Mouse (Mus musculus) layer of hippocampus, adult 8-10 months (tissue): Measurements from ENCODE around the gene Tmem183a. TPM values are rescaled to one million over a fixed set of nuclear protein-coding genes. Genes with fewer than 3 reads are reported as not detected.

ENCODE experiments used
- DNase-seq, 2 experiments: peaks; one replicate each; pipeline ENCODE4 v3.0.0; 2022; ENCODE audit warnings: low spot score in 2 of 2
- total RNA-seq, 4 experiments: library from RNA; stranded (reverse); gene quantifications; 2 replicates each; pipeline ENCODE4 v1.2.4; 2022

Gene Tmem183a
- total RNA-seq, 4 experiments from 2014 or later: 59.9 to 70.0 (median 61.8) TPM

DNA sequence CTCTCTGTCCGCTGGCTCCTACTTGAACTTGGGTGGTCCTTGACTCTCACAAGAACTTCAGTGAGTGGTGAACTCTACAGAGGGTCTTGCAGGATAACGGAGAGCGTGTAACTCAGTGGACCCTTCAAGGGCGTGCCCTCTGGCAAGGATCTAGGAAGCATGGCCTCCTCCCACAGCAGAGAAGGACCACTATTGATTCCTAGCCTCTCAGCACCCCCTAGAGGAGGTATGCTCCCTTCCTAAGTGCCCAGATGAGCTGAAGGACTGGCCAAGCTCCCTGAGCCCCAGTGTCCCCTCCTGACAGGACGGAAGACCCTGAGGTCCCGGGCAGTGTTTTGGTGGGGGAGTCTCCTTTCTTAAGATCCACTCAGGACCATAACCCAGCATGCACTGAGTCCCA lies 39.2 kb downstream of the Tmem183a start:
- no peak for DNase-seq

DNA sequence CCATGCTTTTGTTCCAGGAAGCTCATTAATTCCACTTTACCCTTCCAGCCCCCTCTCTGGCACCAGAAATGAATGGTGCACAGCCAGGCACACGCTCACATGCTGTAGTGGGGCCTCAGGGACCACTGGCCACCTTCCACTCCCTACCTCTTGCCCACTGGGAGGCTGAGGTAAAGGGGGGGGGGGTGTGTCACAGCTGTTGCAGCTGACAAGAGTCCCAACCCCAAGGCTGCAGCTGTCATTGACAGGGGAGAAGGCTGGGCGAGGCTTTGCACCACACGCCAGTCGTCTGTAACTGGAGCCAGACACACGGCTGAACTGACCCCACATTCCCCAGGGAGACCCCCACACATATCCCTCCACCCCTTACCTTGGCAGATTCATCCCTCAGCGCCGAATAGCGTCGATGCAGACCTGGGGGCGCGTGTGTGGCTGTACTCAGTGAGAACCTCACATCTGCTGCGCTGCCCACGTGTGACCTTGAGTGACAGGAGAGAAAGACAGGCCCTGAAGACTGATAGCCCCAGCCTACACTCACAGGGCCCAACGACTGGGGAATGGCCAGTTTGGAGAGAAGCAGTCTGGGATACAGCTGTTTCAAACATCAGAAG lies 41.0 kb downstream of the Tmem183a start:
- DNase-seq: no peak

DNA sequence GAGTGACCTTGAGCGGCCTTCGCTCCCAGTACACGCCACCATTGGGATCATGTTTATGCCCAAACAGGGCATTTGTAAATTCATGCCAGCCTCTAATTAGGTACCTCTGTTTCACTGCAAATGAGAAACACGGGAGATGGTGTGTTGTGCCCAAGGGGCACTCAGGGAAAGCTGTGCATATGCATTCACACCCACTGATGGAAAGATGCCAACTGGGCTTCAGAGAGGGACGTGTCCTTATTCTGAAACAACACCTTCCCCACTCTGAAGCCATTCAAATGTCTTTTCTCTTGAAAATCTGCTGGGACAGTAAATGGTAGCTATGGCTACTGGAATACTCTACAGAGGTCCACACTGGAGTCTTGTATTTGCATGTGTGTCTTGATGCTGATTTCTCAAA lies 43.5 kb downstream of the Tmem183a start:
- DNase-seq: no peak

DNA sequence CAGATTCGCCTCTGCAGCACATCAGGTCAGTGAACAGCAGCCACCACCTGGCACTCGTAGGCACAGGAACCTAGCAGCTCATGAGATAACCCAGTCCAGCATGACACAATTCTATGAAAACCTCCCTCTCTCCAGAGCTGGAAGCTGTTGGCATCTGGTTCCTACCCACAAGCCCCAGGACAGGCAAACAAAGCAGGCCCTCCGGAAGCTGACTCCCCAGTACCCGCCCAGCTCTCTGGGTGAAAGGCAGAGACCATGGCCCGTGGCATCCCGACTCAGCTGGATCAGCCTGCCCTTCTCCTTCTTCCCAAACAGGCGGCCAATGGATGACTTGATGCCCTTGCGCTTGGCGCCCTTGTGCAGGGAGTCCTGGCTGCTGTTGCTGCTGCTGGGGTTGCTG lies 45.4 kb downstream of the Tmem183a start:
- DNase-seq: no peak

DNA sequence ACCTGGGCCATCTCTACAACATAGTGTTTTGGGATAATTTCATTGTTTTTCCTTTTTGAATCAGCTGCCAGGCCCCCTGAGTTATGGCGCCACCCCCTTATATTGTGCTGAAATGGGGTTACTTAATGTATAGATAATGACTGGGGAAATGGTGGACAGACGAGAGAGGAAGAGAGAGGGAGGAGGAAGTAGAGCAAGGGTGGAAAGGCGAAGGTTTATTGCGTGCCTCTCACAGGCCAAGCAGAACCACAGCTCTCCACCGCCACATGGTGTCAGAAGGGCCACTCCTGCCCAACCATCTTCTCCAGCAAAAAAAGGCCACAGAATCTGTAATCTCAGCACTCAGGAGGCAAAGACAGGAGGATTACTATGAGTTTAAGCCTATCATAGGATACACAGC lies 46.6 kb downstream of the Tmem183a start:
- DNase-seq: no peak

DNA sequence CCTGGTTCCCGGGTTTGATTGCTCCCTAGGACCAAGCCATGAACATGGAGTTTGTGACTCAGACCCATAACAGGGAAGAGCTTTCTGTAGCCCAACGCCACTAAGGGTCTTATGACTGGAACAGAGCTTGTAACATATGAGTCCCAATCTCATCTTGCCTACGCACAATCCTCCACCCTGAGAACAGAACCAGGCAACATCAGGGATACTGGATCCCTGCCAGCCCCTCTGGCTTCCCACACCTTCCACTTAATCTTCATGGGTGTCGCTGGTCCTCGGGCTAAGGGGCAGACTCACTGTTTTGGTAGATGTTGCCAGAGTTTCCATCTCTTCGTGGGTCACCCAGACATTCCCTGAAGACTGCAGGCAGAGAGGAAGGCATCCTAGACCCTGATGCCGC lies 50.0 kb downstream of the Tmem183a start:
- DNase-seq: peak in 1 of 2 experiments; percentile 58

DNA sequence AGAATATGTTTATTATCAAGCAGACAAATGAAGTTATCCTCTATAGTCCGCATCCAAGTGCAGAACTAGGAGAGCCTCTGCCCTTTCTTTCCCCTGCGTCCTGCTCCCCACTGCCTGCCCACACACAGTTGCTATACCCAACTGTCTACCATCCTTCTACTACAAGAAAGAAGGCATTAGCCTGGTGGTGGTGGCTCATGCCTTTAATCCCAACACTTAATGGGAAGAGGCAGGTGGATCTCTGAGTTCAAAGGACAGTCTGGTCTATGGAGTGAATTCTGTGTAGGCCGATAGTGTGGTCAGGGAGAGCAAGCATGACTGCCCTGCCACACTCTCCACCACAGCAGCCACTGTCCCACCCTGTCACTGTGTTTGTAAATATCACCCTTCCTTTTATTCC lies 51.0 kb downstream of the Tmem183a start:
- no peak for DNase-seq

DNA sequence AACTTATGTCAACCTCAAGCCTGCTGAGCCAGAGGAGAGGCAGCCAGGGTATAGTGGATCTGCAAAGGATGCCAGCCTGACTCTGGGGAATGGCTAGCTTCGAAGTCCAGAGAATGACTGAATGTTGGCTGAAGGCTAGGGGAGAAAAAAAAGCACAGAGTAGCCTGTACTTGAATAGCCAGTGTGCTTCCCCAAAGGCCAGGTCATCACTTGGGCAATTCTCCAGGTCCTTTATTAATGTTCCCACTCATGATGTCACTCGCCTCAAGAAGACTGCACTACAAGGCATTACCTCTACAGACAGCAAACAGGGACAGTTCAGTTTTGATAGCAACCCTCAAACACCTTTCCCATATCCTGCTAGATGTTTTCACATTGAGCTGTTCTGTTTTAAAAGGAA lies 51.5 kb downstream of the Tmem183a start:
- DNase-seq: no peak

DNA sequence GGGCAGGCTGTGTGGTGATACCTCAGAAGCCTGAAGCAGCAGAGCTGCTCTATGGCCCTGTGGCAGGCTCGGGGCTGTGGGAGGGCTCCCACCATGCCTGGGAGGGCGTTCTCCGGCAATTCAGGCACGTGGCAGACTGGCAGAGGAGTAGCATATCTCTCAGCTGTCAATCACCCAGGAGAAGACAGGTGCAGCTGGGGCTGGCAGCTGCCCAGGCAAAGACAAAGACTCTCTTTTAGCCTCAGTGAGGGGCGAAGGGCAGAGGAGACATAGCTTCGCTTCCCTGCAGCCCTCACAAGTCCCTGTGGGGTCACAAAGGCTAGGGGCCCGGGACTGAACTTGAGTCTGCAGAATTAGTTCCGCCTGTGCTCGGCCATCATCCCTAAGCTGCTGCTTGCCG lies 54.4 kb downstream of the Tmem183a start:
- no peak for DNase-seq

DNA sequence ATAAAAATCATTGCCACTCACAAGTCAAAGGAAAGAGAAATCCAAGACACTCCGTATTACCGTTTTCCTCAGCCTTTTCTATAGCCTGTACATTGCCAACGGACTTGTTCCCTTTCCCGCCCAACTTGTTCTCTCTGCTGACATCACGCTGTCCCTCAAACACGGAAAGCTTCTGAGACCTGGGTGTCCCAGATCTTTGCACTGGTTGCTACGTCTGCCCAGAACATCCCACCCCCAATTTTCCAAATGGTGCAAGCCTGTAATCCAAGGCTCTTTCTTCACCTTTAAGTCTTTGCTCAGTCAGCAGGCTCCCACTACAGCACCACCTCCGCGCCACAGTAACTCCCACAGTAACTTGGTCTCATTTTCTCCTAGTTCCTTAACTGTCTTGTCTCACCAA lies 56.8 kb downstream of the Tmem183a start:
- no peak for DNase-seq

DNA sequence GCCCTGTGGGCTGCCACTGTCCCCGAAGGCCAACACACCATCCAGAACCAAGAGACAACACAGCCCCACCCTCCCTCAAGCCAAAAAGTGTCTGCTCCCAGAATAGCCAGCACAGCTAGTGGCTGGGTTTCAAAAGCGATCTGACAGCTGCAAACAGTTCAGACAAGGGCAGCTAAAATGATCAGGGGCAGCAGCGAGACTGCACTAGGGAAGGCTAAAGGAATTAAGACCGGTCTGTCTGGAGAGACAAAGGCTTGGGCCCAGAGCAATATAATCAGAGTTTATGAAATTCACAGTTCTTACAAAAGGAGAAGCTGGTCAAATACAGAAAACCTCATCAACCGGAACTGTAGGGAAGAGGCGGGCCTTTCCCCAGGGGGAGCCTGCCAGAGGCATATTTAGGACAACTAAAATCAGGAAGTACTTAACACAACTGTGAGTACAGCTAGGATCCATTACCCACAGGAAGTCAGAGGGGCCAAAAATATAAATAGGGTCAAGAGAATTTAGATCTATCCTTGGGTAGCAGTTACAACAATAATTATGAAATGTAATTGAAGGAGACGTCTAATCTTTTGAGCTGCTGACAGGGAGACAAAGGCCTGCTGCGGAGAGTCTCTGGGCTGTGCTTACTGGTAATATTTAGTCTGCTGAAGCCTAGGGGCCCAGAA lies 59.1 kb downstream of the Tmem183a start:
- no peak for DNase-seq

DNA sequence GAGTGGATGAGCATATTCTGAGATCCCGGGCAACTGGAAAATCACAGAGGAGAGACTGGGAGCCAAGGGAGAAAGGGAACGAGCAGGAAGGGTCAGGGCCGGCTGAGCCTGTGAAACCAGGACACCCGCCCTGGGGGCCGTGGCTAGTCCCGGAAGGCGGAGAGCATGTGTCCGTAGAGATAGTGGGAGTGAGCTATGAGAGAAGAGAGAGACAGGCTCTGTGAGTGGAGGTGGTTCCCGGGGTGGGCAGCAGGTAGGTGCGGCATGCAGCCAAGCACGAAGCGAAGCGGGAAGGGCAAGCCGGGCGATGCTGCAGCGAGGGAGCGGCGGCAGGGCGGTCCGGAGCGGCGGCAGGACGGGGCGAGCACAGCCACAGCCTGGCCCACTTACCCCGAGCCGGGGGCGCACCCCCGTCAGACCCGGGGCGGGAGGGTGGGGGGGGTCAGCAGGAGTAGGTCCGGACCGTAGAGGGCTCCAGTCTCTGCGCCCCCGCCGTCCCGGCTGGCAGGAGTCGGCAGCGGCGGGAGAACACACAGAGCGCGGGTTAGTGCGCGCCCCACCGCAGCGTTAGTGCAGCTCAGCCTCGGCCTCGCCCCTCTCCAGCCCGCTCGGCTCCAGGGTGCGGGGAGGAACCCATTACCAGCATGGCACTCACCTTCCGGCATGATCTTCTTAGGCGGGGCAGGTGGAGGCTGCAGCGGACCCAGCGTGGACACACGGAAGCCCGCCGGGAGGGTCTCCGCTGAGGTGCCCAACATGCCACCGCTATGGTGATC lies 63.0 kb downstream of the Tmem183a start:
- no peak for DNase-seq

DNA sequence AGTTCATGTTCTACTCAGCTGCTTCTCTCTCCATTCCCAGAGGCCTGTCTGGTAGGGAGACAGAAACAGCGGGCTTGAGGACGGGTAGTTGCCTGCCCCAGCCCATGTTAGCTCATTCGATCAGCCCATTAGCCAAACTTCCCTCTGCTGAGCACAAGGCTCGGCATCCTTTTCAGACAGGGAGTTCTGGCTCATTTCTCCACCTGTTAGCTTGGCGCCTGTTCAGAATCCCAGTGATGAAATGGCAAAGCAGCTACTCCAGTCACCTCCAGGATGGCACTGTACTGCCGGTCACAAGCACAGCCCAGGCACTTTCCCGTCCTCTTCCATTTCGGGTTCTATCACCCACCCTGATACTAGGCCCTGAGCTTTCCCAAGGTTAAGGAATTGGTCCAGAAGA lies 64.5 kb downstream of the Tmem183a start:
- DNase-seq: peak; percentile 57 to 67

Other genes with a start within 250 kb of the Tmem183a start
- gene Chil1, start 179.8 kb downstream of the Tmem183a start, total RNA-seq: 10 to 100 TPM; 14.8 to 44.4 (median 27.1) TPM
- gene Mybph, start 168.5 kb downstream of the Tmem183a start, total RNA-seq: under 1 TPM in 1 of 4 experiments, not detected in 3; 0.28 TPM
- gene Adora1, start 126.5 kb downstream of the Tmem183a start, total RNA-seq: 100 to 1,000 TPM; 190 to 216 (median 202) TPM
- gene Myog, start 72.0 kb downstream of the Tmem183a start, total RNA-seq: not detected
- 10 to 100 TPM; 72.2 to 86.2 (median 77.3) TPM for gene Ppfia4, start 29.1 kb downstream of the Tmem183a start, total RNA-seq
- gene 4933406M09Rik, start 24.0 kb upstream of the Tmem183a start, total RNA-seq: not detected
- 10 to 100 TPM; 28.8 to 43.0 (median 35.5) TPM for gene Cyb5r1, start 43.6 kb upstream of the Tmem183a start, total RNA-seq
- 10 to 100 TPM; 54.3 to 62.3 (median 58.9) TPM for gene Adipor1, start 53.4 kb upstream of the Tmem183a start, total RNA-seq
- gene Klhl12, start 93.6 kb upstream of the Tmem183a start, total RNA-seq: 10 to 100 TPM; 37.8 to 46.1 (median 41.6) TPM
- gene Rabif, start 132.7 kb upstream of the Tmem183a start, total RNA-seq: 10 to 100 TPM; 20.0 to 26.7 (median 21.8) TPM
- gene Mgat4e, start 187.7 kb upstream of the Tmem183a start, total RNA-seq: not detected
- gene Kdm5b, start 198.2 kb upstream of the Tmem183a start, total RNA-seq: 10 to 100 TPM; 66.4 to 81.0 (median 72.1) TPM